18 mouse cellular contexts compared by ENCODE assay signal in the genomic region with DNA sequence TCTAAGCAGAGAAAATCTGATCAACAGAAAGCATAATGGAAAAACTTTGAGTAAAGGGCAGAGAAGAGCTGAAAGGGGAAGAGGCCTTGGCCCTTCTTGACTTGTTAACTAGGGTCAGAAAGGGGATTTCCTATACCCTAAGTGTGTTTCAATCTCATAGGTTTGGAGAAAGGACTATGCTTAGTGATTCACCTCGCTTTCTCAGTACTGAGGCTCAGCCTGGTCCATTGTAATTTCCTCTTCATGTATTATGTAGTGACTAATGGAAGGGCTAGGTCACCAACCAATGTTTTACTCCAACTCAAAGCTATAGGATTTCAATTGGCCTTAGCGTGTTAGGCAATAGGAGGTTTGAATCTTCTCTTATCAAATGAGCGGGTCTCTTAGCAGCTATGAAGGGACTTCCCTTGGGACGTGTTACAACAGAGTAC. TPM values are rescaled to one million over a fixed set of nuclear protein-coding genes. Genes with fewer than 3 reads are reported as not detected.
DNase-seq lines count a peak whose midpoint lies in the region; ATAC-seq and TF ChIP-seq lines count a peak whose summit lies in the region.
"Had no signal": no experiment of that assay in that cellular context is flagged by ENCODE, and none has a peak within 500 bp of the region (broad histone marks: within the 10 kb centered on the region; RNA-seq: fewer than 3 reads in every experiment).

No protein-coding gene starts in this region.

- no peak for ATAC-seq in limb, embryonic 15.5 days (ENCODE audit: insufficient number of reproducible peaks, low FRiP score, low TSS enrichment, low read depth)
- ATAC-seq in midbrain, embryonic 14.5 days (ENCODE audit: low FRiP score, low TSS enrichment) = no peak
- ATAC-seq in erythroid progenitor cell, adult 5-6 weeks (replicated peaks; ENCODE audit: low FRiP score, poor library complexity, severe bottlenecking) = no peak
- ATAC-seq in midbrain, embryonic 15.5 days (replicated peaks) = no peak

- no peak for TF ChIP-seq POLR2A in bone marrow macrophage, adult 2 months (IDR thresholded peaks at IDR 0.05; ENCODE audit: borderline replicate concordance, low read depth, low read length)

- H3K27ac ChIP-seq in limb, embryonic 15.5 days = peak overlapping the region; percentile 95; the same call in 1 of the 2 replicates
- no peak overlapping the region for H3K27ac ChIP-seq in limb, embryonic 10.5 days
- peak overlapping the region; percentile 45 for H3K27ac ChIP-seq in bone marrow macrophage, adult 2 months (ENCODE audit: insufficient read depth, low read depth, low read length)
- no peak overlapping the region for H3K27ac ChIP-seq in midbrain, embryonic 14.5 days (replicated peaks; ENCODE audit: low read depth, low read length)
- no peak overlapping the region for H3K27ac ChIP-seq in midbrain, embryonic 15.5 days
- H3K27ac ChIP-seq: forebrain, embryonic 12.5 days; heart, embryonic 10.5 days; midbrain, embryonic 12.5 days had no signal

- H3K4me1 ChIP-seq in limb, embryonic 15.5 days = peaks cover 18% of the 10 kb centered on the region
- peaks cover 24% of the 10 kb centered on the region for H3K4me1 ChIP-seq in limb, embryonic 10.5 days
- peaks cover 33% of the 10 kb centered on the region for H3K4me1 ChIP-seq in bone marrow macrophage, adult 2 months (ENCODE audit: control insufficient read depth, insufficient read depth, low read length)
- H3K4me1 ChIP-seq in midbrain, embryonic 14.5 days (ENCODE audit: control insufficient read depth, insufficient read depth, low read length) = peaks cover 8% of the 10 kb centered on the region
- peaks cover 20% of the 10 kb centered on the region for H3K4me1 ChIP-seq in midbrain, embryonic 15.5 days

- no peak overlapping the region for H3K4me3 ChIP-seq in limb, embryonic 15.5 days
- no peak overlapping the region for H3K4me3 ChIP-seq in limb, embryonic 10.5 days
- H3K4me3 ChIP-seq in C2C12 (ENCODE audit: insufficient read depth, poor library complexity, severe bottlenecking) = no peak overlapping the region
- no peak overlapping the region for H3K4me3 ChIP-seq in bone marrow macrophage, adult 2 months (ENCODE audit: insufficient read depth, low read length)
- H3K4me3 ChIP-seq in midbrain, embryonic 14.5 days (replicated peaks; ENCODE audit: low read depth, low read length) = no peak overlapping the region
- no peak overlapping the region for H3K4me3 ChIP-seq in midbrain, embryonic 15.5 days
- H3K4me3 ChIP-seq: forebrain, embryonic 12.5 days; heart, embryonic 10.5 days; midbrain, embryonic 12.5 days had no signal

- H3K9me3 ChIP-seq in limb, embryonic 15.5 days = no peaks in the 10 kb centered on the region
- H3K9me3 ChIP-seq in limb, embryonic 10.5 days (replicated peaks) = no peaks in the 10 kb centered on the region
- H3K9me3 ChIP-seq in midbrain, embryonic 14.5 days (ENCODE audit: control insufficient read depth, low read length) = no peaks in the 10 kb centered on the region
- no peaks in the 10 kb centered on the region for H3K9me3 ChIP-seq in midbrain, embryonic 15.5 days
- H3K9me3 ChIP-seq: forebrain, embryonic 12.5 days; heart, embryonic 10.5 days; midbrain, embryonic 12.5 days had no signal

- DNase-seq in limb, embryonic 10.5 days (ENCODE audit: low spot score) = no peak
- DNase-seq in natural killer cell, adult 2 months (ENCODE audit: low spot score in 2 of 2) = peak; percentile 44 to 45
- DNase-seq in midbrain, embryonic 14.5 days = no peak
- DNase-seq: adrenal gland, postnatal 36 days; cerebellum, postnatal 10 days; embryo, embryonic 11 days; gastrocnemius, postnatal 36 days; heart, postnatal 4 days; kidney, postnatal 4 days; lung, postnatal 14 days had no signal

- WGBS in limb, embryonic 15.5 days = 83% methylated on average over 4 of the region's 4 CpGs
- WGBS in limb, embryonic 10.5 days = 92% methylated on average over 4 of the region's 4 CpGs
- WGBS in midbrain, embryonic 14.5 days = 90% methylated on average over 4 of the region's 4 CpGs
- WGBS in midbrain, embryonic 15.5 days = 92% methylated on average over 4 of the region's 4 CpGs

- no peaks in the 10 kb centered on the region for H3K36me3 ChIP-seq in limb, embryonic 15.5 days
- H3K36me3 ChIP-seq in limb, embryonic 10.5 days = no peaks in the 10 kb centered on the region
- peaks cover 10% of the 10 kb centered on the region for H3K36me3 ChIP-seq in C2C12 (ENCODE audit: control insufficient read depth, insufficient read depth)
- H3K36me3 ChIP-seq in midbrain, embryonic 14.5 days (ENCODE audit: control insufficient read depth, insufficient read depth, low read length) = no peaks in the 10 kb centered on the region
- H3K36me3 ChIP-seq in midbrain, embryonic 15.5 days (replicated peaks) = no peaks in the 10 kb centered on the region
- H3K36me3 ChIP-seq: forebrain, embryonic 12.5 days; heart, embryonic 10.5 days; midbrain, embryonic 12.5 days had no signal

- H3K27me3 ChIP-seq in limb, embryonic 15.5 days = no peaks in the 10 kb centered on the region
- H3K27me3 ChIP-seq in limb, embryonic 10.5 days (ENCODE audit: low read depth, poor library complexity, severe bottlenecking) = no peaks in the 10 kb centered on the region
- H3K27me3 ChIP-seq in C2C12 (ENCODE audit: control insufficient read depth, insufficient read depth, insufficient read length) = no peaks in the 10 kb centered on the region
- no peaks in the 10 kb centered on the region for H3K27me3 ChIP-seq in midbrain, embryonic 14.5 days (ENCODE audit: control insufficient read depth, insufficient read depth, low read length)
- H3K27me3 ChIP-seq in midbrain, embryonic 15.5 days (replicated peaks) = no peaks in the 10 kb centered on the region
- H3K27me3 ChIP-seq: forebrain, embryonic 12.5 days; midbrain, embryonic 12.5 days had no signal

- peaks cover 40% of the 10 kb centered on the region for H3K79me2 ChIP-seq in C2C12 (ENCODE audit: control insufficient read depth, insufficient read depth)

- TF ChIP-seq CTCF in C2C12 (IDR thresholded peaks at IDR 0.05; ENCODE audit: control insufficient read depth, insufficient read depth, insufficient read length) = no peak
- TF ChIP-seq CTCF in bone marrow macrophage, adult 2 months (IDR thresholded peaks at IDR 0.05; ENCODE audit: low read depth, low read length) = no peak

- H3K4me2 ChIP-seq in limb, embryonic 15.5 days = no peak overlapping the region
- H3K4me2 ChIP-seq in midbrain, embryonic 14.5 days (ENCODE audit: low read length) = no peak overlapping the region
- no peak overlapping the region for H3K4me2 ChIP-seq in midbrain, embryonic 15.5 days
- H3K4me2 ChIP-seq: forebrain, embryonic 12.5 days; midbrain, embryonic 12.5 days had no signal

- no peak overlapping the region for H3ac ChIP-seq in C2C12 (ENCODE audit: control insufficient read depth, insufficient read length, low read depth)

- H3K9ac ChIP-seq in limb, embryonic 15.5 days = no peak overlapping the region
- H3K9ac ChIP-seq in midbrain, embryonic 14.5 days (replicated peaks; ENCODE audit: low read length) = no peak overlapping the region
- no peak overlapping the region for H3K9ac ChIP-seq in midbrain, embryonic 15.5 days
- H3K9ac ChIP-seq: forebrain, embryonic 12.5 days; midbrain, embryonic 12.5 days had no signal

- peaks cover 29% of the 10 kb centered on the region for H3K79me3 ChIP-seq in C2C12 (ENCODE audit: low read depth)

TF ChIP-seq in C2C12, 6 proteins besides CTCF, POLR2A, EP300 and RAD21:
- TF ChIP-seq CEBPB (IDR thresholded peaks at IDR 0.05; ENCODE audit: low read depth) (peak; percentile 65), MYOD1 (IDR thresholded peaks at IDR 0.05; ENCODE audit: control insufficient read depth, insufficient read length, low read depth) (no peak)
TF ChIP-seq in C2C12: peak in this region for 1.

RNA-seq across cellular contexts. Expression of gene Nfat5, which starts 2.1 kb away (rescaled TPM):
- polyA plus RNA-seq in limb, embryonic 15.5 days (2015; fragmentation: Nextera tagmentation; extraction: Ambion mirVana) = 17.7 and 22.0 TPM in 2 replicates
- polyA plus RNA-seq in limb, embryonic 10.5 days (2016; fragmentation: Nextera tagmentation; extraction: Ambion mirVana) = 10.0 and 13.0 TPM in 2 replicates
- polyA plus RNA-seq in C2C12 (2012; fragmentation: generic; extraction: Trizol) = 13.6 TPM
- 45.9 and 54.7 TPM in 2 replicates for polyA plus RNA-seq in bone marrow macrophage, adult 2 months (2012; ENCODE audit: insufficient read depth, insufficient read length, missing spikeins)
- 9.8 and 11.2 TPM in 2 replicates for polyA plus RNA-seq in midbrain, embryonic 14.5 days (2014; fragmentation: Nextera tagmentation; extraction: Ambion mirVana)
- total RNA-seq in erythroid progenitor cell, adult 5-6 weeks (2015; ENCODE audit: low replicate concordance) = 21.0 and 35.7 TPM in 2 replicates
- total RNA-seq in erythroid progenitor cell, adult 5-6 weeks (2017; ENCODE audit: low replicate concordance) = 19.3 and 23.6 TPM in 2 replicates
- 10.8 and 12.3 TPM in 2 replicates for polyA plus RNA-seq in midbrain, embryonic 15.5 days (2015; fragmentation: Nextera tagmentation; extraction: Ambion mirVana)

Comparison
In these comparisons a context has a peak if more than half of its experiments do, and no peak if none do; other contexts are left out.
1. H3K27ac ChIP-seq: peak in limb, embryonic 15.5 days (single experiment) and bone marrow macrophage, adult 2 months (single experiment); none in limb, embryonic 10.5 days (single experiment), midbrain, embryonic 14.5 days (single experiment) and midbrain, embryonic 15.5 days (single experiment).
2. DNase-seq: peak in natural killer cell, adult 2 months (2 of 2); none in limb, embryonic 10.5 days (single experiment) and midbrain, embryonic 14.5 days (single experiment).